Mouse (Mus musculus) ES-E14 (cell line): ENCODE data around the gene Cdkl1. TPM values are rescaled to one million over a fixed set of nuclear protein-coding genes. Genes with fewer than 3 reads are reported as not detected.

Experiments
- DNase-seq: peaks from one replicate; pipeline ENCODE4 v3.0.0-alpha.2; 2013; ENCODE audit warnings: low read depth, low spot score
- H3K27ac ChIP-seq: 2 replicates; pipeline ENCODE4 v1.5.1; 2012; ENCODE audit warnings: low read depth, mild to moderate bottlenecking, low read length, moderate library complexity, mixed read lengths; ENCODE audit not compliant: poor library complexity, insufficient read depth, severe bottlenecking
- H3K36me3 ChIP-seq: 2 replicates; pipeline ENCODE4 v1.6.1; 2012; ENCODE audit warnings: mild to moderate bottlenecking, low read length, moderate library complexity, mixed read lengths; ENCODE audit not compliant: control insufficient read depth, poor library complexity, insufficient read depth, severe bottlenecking
- H3K4me1 ChIP-seq, 2 experiments: fragments of 150-350 bp in 1 of 2; sonication (generic) in 1 of 2; 2 replicates each; pipeline ENCODE4 v1.6.1; 2012; ENCODE audit warnings: low read length in 2 of 2, mild to moderate bottlenecking in 1 of 2, mixed read lengths in 1 of 2; ENCODE audit not compliant: control insufficient read depth in 2 of 2, insufficient read depth in 2 of 2, poor library complexity in 1 of 2
- H3K4me3 ChIP-seq, 2 experiments: fragments of 150-350 bp in 1 of 2; sonication (generic) in 1 of 2; 2 replicates each; pipeline ENCODE4 v1.5.1; 2012; ENCODE audit warnings: low read length in 2 of 2, low read depth in 1 of 2, mild to moderate bottlenecking in 1 of 2, mixed read lengths in 1 of 2; ENCODE audit not compliant: insufficient read depth in 1 of 2, poor library complexity in 1 of 2, severe bottlenecking in 1 of 2
- H3K9ac ChIP-seq: 2 replicates; pipeline ENCODE4 v1.6.1; 2012; ENCODE audit warnings: low read depth, mild to moderate bottlenecking, low read length, mixed read lengths; ENCODE audit not compliant: poor library complexity, insufficient read depth, severe bottlenecking
- H3K9me3 ChIP-seq: fragments of 150-350 bp; sonication (generic); 2 replicates; pipeline ENCODE4 v1.6.1; 2012; ENCODE audit warnings: low read depth, mild to moderate bottlenecking, low read length; ENCODE audit not compliant: control insufficient read depth, insufficient read depth
- CHD2 ChIP-seq: IDR thresholded peaks from 2 replicates; pipeline ENCODE4 v1.6.1; 2014; ENCODE audit warnings: mild to moderate bottlenecking, low read depth, low read length, inconsistent platforms
- HCFC1 ChIP-seq: IDR thresholded peaks from 2 replicates; pipeline ENCODE4 v1.6.1; 2012; ENCODE audit warnings: low read length, inconsistent platforms, borderline replicate concordance; ENCODE audit not compliant: insufficient read depth
- MAFK ChIP-seq: IDR thresholded peaks from 2 replicates; pipeline ENCODE4 v1.6.1; 2014; ENCODE audit warnings: mild to moderate bottlenecking, low read depth, low read length, inconsistent platforms; ENCODE audit not compliant: insufficient read depth
- ZC3H11A ChIP-seq: IDR thresholded peaks from 2 replicates; pipeline ENCODE4 v1.6.1; 2012; ENCODE audit warnings: low read depth, mild to moderate bottlenecking, inconsistent platforms, low read length, borderline replicate concordance
- ZNF384 ChIP-seq: IDR thresholded peaks from 2 replicates; pipeline ENCODE4 v1.6.1; 2012; ENCODE audit warnings: low read depth, low read length, inconsistent platforms
- in situ Hi-C, 2 experiments: fragments of 600-800 bp; cut with MboI; formaldehyde crosslinking; loops; one replicate each; pipeline ENCODE4 v1.15.1; 2025; ENCODE audit warnings: low sequenced_read_pairs in 2 of 2, inconsistent platforms in 1 of 2; ENCODE audit not compliant: unreplicated experiment in 2 of 2
- total RNA-seq: library from RNA; depleted of rRNA; stranded (reverse); fragments of 300-350 nt; gene quantifications from 2 replicates; pipeline ENCODE4 v1.2.3, GENCODE M21; 2012

The Cdkl1 gene
- total RNA-seq, 1 experiment, result 3.0 TPM

DNA sequence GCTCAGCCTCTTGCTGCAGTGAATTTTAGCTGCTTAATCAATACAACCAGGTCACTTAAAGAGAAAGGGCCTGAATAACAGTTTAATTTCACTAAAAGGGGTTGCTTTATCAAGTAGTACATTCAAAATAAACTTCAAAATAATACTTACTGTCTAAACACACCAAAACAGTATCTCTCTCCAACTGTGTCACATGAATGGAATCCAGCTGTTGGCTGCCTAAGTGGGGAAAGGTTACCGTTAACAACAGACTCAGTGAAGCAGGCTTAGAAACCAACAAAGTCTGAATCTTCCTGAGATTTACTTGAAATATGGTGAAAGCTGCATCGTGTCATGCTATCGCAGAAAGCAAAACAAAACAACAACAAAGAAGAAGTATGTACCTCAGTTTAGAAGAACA lies 21.9 kb upstream of the Cdkl1 start:
- Histone ChIP-seq H3K9me3 (no peaks in the 10 kb centered on the region), H3K9ac (no peak overlapping the region), H3K4me3 (no peak overlapping the region), H3K4me1 (no peaks in the 10 kb centered on the region; a peak in 1 of 4 replicates), H3K27ac (no peak overlapping the region), H3K36me3 (peaks cover 8% of the 10 kb centered on the region; the same call in 1 of the 2 replicates)
- DNase-seq, result no peak
- in situ Hi-C loops, result no loop called here
- TF ChIP-seq ZNF384, result no peak
- TF ChIP-seq CHD2, result no peak
- no peak for TF ChIP-seq MAFK
- no peak for TF ChIP-seq ZC3H11A
- no peak for TF ChIP-seq HCFC1

DNA sequence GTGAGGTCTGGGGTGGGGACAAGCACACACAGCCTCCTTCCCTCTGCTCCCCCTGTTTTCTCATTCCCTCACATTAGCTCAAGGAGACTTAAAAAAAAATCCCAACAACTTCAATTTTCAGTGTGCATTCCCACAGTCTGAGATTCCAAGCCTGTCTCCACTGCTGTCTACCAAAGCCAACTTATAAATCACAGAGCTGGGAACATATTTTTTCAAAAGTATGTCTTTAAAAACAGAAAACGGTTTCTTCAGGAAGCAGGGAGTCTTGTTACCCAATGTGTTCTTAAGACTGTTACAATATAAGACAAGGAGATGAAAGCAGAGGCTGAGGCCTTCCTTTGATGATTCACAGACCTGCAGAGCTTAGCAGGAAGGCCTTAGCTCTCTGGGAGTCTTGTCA lies 20.9 kb upstream of the Cdkl1 start:
- DNase-seq, result no peak
- Histone ChIP-seq H3K36me3 (peaks cover 3% of the 10 kb centered on the region; the same call in 1 of the 2 replicates), H3K4me1 (peaks cover 0 to 3% of the 10 kb centered on the region in 2 experiments; a peak in 1 of 4 replicates), H3K9me3 (no peaks in the 10 kb centered on the region), H3K27ac (no peak overlapping the region), H3K4me3 (no peak overlapping the region), H3K9ac (no peak overlapping the region)
- TF ChIP-seq ZC3H11A, result no peak
- TF ChIP-seq MAFK, result no peak
- no peak for TF ChIP-seq HCFC1
- TF ChIP-seq ZNF384, result no peak
- in situ Hi-C loops, result no loop called here

DNA sequence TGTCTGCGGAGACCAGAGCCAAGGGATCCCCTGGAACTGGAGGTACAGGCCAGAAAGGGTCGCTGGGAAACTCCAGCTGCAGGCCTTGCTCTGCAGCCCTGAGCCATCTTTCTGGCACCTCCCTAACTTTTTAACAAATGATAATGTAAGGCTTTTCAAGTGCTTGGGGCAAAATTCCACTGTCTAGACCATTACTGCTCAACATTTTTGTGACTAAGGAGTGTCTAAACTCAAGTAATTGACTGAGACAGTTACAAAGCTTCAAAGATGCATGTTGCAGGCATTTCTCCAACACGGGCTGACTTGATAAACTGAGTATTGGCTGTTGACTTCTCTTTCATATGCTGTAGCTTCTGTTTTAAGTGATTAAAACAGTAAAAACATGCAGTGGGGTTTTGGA lies 18.4 kb upstream of the Cdkl1 start:
- H3K4me3 ChIP-seq, result no peak overlapping the region
- TF ChIP-seq ZNF384, result no peak
- TF ChIP-seq CHD2, result no peak
- TF ChIP-seq HCFC1, result no peak
- H3K27ac ChIP-seq, result no peak overlapping the region
- H3K36me3 ChIP-seq, result peaks cover 5% of the 10 kb centered on the region
- H3K4me1 ChIP-seq, result peaks cover 0 to 3% of the 10 kb centered on the region in 2 experiments; a peak in 2 of 4 replicates
- H3K9me3 ChIP-seq, result no peaks in the 10 kb centered on the region
- no peak for DNase-seq
- no peak overlapping the region for H3K9ac ChIP-seq
- in situ Hi-C loops, result no loop called here

DNA sequence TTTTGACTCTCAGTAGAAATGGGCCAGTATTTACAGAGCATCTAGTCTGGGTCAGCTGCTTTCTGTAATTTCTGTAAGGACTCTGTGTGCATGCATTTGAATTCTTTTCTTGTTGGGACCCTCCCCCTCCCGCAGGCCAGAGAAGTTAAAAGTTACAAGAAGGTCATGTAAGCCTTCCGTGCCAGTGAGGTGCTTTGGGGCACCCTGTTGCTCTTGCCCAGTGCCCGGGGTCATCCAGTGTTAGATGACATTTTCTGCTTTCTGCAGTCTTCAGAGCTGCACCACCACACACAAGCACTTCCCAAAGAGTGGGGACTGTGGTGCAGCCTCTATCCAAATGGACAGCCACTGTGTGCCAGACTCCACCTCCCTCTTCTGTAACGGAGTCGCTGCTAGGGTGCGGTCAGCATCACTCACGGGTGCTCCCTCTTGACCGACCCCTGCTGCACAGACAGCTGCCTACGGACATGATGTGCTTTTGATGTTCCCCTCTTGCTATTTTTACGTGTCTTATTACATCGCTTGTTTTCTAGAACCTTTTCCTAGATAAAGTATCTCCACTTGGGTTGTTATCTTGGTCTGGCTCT lies 16.4 kb upstream of the Cdkl1 start:
- Histone ChIP-seq H3K27ac (peak overlapping the region; percentile 3; the same call in 1 of the 2 replicates), H3K4me3 (no peak overlapping the region), H3K4me1 (peaks cover 0 to 3% of the 10 kb centered on the region in 2 experiments; a peak in 2 of 4 replicates), H3K9ac (no peak overlapping the region), H3K36me3 (peaks cover 5% of the 10 kb centered on the region), H3K9me3 (no peaks in the 10 kb centered on the region)
- in situ Hi-C loops, result no loop called here
- TF ChIP-seq MAFK, result no peak
- DNase-seq, result no peak

DNA sequence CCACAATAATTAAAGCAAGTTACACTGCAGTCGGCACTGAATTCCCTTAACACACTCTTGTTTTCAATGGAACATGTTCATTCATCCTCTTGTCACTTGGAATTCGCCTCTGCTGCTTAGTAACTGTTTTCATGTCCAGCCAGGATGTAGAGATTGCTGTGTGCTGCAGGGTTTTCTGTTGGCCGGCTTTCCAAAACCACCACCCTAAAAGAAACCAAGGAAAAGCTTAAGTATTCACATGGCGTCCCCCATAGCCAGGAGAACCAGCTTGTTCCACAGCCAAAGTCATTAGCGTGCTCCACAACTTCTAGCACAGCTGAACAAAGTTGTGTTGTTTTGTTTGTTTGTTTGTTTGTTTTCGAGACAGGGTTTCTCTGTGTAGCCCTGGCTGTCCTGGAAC lies 14.1 kb upstream of the Cdkl1 start:
- Histone ChIP-seq H3K4me1 (peaks cover 0 to 3% of the 10 kb centered on the region in 2 experiments; a peak in 2 of 4 replicates), H3K9me3 (no peaks in the 10 kb centered on the region), H3K36me3 (peaks cover 5% of the 10 kb centered on the region), H3K9ac (no peak overlapping the region), H3K27ac (no peak overlapping the region), H3K4me3 (no peak overlapping the region)
- in situ Hi-C loops, result no loop called here
- TF ChIP-seq ZC3H11A (no peak), ZNF384 (no peak)
- DNase-seq, result no peak
